Mouse (Mus musculus): ENCODE results near the gene Gpr22.

Gene Gpr22

GRCm38 (mm10) chr12:31713600-31713999 is at the start of gene Gpr22:
Gene Gpr22, minus strand, starts transcription at chr12:31713947.
- peak; percentile 74 for DNase-seq

GRCm38 (mm10) chr12:31755885-31756755 is 42.4 kb upstream of the Gpr22 start:
- peak; percentile 40 for DNase-seq

GRCm38 (mm10) chr12:31754465-31754864 is 40.7 kb upstream of the Gpr22 start:
- DNase-seq = no peak

GRCm38 (mm10) chr12:31749846-31750245 is 36.1 kb upstream of the Gpr22 start:
- no peak for DNase-seq

- no peak for DNase-seq
Observed at GRCm38 (mm10) chr12:31747301-31747700, 33.6 kb upstream of the Gpr22 start.

GRCm38 (mm10) chr12:31734616-31735015 is 20.9 kb upstream of the Gpr22 start:
- peak; percentile 46 for DNase-seq

- peak; percentile 84 for DNase-seq
Observed at GRCm38 (mm10) chr12:31730126-31730525, 16.4 kb upstream of the Gpr22 start.

GRCm38 (mm10) chr12:31726707-31727106 is 13.0 kb upstream of the Gpr22 start:
- no peak for DNase-seq

GRCm38 (mm10) chr12:31725511-31726275 is 11.9 kb upstream of the Gpr22 start:
- DNase-seq = no peak

GRCm38 (mm10) chr12:31724576-31724975 is 10.8 kb upstream of the Gpr22 start:
- no peak for DNase-seq

GRCm38 (mm10) chr12:31719586-31720275 is 6.0 kb upstream of the Gpr22 start:
- DNase-seq = no peak

- no peak for DNase-seq
Observed at GRCm38 (mm10) chr12:31714070-31714469, 323 bp upstream of the Gpr22 start.

GRCm38 (mm10) chr12:31712727-31713126 is 1.0 kb downstream of the Gpr22 start:
- no peak for DNase-seq

- no peak for DNase-seq
Observed at GRCm38 (mm10) chr12:31712233-31712632, 1.5 kb downstream of the Gpr22 start.

GRCm38 (mm10) chr12:31709665-31710064 is 4.1 kb downstream of the Gpr22 start:
- DNase-seq = peak; percentile 45

GRCm38 (mm10) chr12:31707531-31707930 is 6.2 kb downstream of the Gpr22 start:
- DNase-seq = no peak

GRCm38 (mm10) chr12:31706168-31706567 is 7.6 kb downstream of the Gpr22 start:
- DNase-seq = no peak

- no peak for DNase-seq
Observed at GRCm38 (mm10) chr12:31703904-31704303, 9.8 kb downstream of the Gpr22 start.

GRCm38 (mm10) chr12:31701411-31701810 is 12.3 kb downstream of the Gpr22 start:
- no peak for DNase-seq

- no peak for DNase-seq
Observed at GRCm38 (mm10) chr12:31700623-31701347, 13.0 kb downstream of the Gpr22 start.

GRCm38 (mm10) chr12:31693278-31693677 is 20.5 kb downstream of the Gpr22 start:
- DNase-seq = no peak

- DNase-seq = no peak
Observed at GRCm38 (mm10) chr12:31686679-31687078, 27.1 kb downstream of the Gpr22 start.

GRCm38 (mm10) chr12:31667187-31667586 is 46.6 kb downstream of the Gpr22 start:
- no peak for DNase-seq
